Mouse (Mus musculus) hindbrain, embryonic 14.5 days (tissue): ENCODE results near the gene Tiprl. TPM values are rescaled to one million over a fixed set of nuclear protein-coding genes. Genes with fewer than 3 reads are reported as not detected.

Experiments
- ATAC-seq: fragments of 200-750 bp; cut with Nextera tagmentation; 2 replicates; pipeline ENCODE4 v1.8.0; 2017; ENCODE audit warnings: moderate number of reproducible peaks, mild to moderate bottlenecking, moderate TSS enrichment, moderate library complexity; ENCODE audit not compliant: low FRiP score
- DNase-seq: peaks from one replicate; pipeline ENCODE4 v3.0.0-alpha.2; 2015; ENCODE audit warnings: low spot score
- H3K27ac ChIP-seq: fragments of 300-500 bp; sonication (generic); 2 replicates; pipeline ENCODE4 v1.5.1; 2014; ENCODE audit warnings: mild to moderate bottlenecking, moderate library complexity
- H3K27me3 ChIP-seq: fragments of 300-500 bp; sonication (generic); 2 replicates; pipeline ENCODE4 v1.6.1; 2014; ENCODE audit warnings: mild to moderate bottlenecking, low read length, mixed read lengths; ENCODE audit not compliant: control insufficient read depth, insufficient read depth
- H3K36me3 ChIP-seq: fragments of 300-500 bp; sonication (generic); replicated peaks from 2 replicates; pipeline ENCODE4 v1.6.1; 2014; ENCODE audit not compliant: control insufficient read depth, insufficient read depth
- H3K4me1 ChIP-seq: fragments of 300-500 bp; sonication (generic); replicated peaks from 2 replicates; pipeline ENCODE4 v1.6.1; 2014; ENCODE audit warnings: antibody characterized with exemption, low read length, mixed read lengths; ENCODE audit not compliant: control insufficient read depth, insufficient read depth
- H3K4me2 ChIP-seq: fragments of 300-500 bp; sonication (generic); replicated peaks from 2 replicates; pipeline ENCODE4 v1.6.1; 2014; ENCODE audit warnings: mild to moderate bottlenecking, moderate library complexity
- H3K4me3 ChIP-seq: fragments of 300-500 bp; sonication (generic); replicated peaks from 2 replicates; pipeline ENCODE4 v1.5.1; 2014; ENCODE audit warnings: mild to moderate bottlenecking, low read length
- H3K9ac ChIP-seq: fragments of 300-500 bp; sonication (generic); 2 replicates; pipeline ENCODE4 v1.6.1; 2014
- H3K9me3 ChIP-seq: fragments of 300-500 bp; sonication (generic); 2 replicates; pipeline ENCODE4 v1.6.1; 2016; ENCODE audit warnings: low read length; ENCODE audit not compliant: control insufficient read depth
- WGBS: fragments of 180-500 bp; shearing (Covaris S2); extraction: QIAGEN DNeasy Blood & Tissue Kit; methylation state at CpG from one replicate; pipeline ENCODE4 v1.1.7; 2014; 5-methylcytosine and 5-hydroxymethylcytosine counted together
- polyA plus RNA-seq: library from polyadenylated mRNA; unstranded; fragments of >200 nt; fragmentation: Nextera tagmentation; extraction: Ambion mirVana; gene quantifications from 2 replicates; pipeline ENCODE4 v1.2.1, GENCODE M21; 2014

Gene Tiprl
- 136 and 138 TPM in 2 replicates for polyA plus RNA-seq

DNA sequence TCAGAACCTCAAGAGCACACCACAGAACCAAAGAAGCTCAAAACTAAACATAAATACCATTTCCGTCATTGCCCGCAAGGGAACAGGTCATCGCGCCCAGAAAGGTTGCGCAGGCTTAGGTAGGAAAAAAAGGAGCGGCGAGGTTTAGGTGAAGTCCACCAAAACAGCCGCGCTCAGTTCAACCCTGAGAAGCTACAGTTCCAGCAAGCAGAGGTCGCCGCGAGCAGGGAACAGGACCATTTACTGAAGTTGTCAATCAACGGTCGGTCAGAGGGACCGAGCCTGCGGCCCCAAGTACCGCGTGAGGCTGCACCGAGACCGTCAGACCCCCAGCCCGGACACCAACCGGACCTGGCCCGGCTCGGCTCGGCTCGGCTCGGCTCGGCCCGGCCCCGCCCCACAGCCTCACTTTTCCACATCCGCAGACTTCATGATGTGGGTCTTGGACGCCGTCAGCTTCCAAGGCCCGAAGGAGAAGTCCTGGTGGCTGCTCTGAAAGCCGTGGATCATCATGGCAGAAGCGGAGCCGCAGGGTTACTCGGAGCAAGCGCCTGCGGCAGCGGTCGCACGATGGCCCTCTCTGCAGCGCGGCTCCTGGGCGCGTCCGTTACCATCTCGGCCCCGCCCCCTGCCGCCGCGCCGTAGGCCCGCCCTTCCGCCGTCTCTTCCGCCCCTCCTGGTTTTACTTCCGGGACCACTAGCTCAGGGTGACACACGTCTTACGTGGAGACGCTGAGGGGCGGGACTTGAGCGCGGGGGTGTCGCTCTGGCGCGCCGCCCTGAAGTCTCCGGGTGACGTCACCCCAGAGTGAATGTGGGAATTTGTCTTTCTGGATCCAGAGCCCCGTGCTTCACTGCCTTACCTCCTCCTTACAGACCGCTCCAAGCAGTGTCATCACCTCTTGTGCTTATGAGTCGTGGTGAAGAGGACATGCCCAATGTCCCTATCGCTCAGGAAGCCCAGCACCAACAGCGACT is at the start of gene Tiprl:
Tiprl (minus strand) TSS at position 676 of the 978 bp plus-strand sequence.
- Histone ChIP-seq H3K9me3 (no peaks in the 10 kb centered on the region), H3K27ac (peak within 1 kb of the TSS; percentile 92), H3K4me3 (peak within 1 kb of the TSS; percentile 82)

DNA sequence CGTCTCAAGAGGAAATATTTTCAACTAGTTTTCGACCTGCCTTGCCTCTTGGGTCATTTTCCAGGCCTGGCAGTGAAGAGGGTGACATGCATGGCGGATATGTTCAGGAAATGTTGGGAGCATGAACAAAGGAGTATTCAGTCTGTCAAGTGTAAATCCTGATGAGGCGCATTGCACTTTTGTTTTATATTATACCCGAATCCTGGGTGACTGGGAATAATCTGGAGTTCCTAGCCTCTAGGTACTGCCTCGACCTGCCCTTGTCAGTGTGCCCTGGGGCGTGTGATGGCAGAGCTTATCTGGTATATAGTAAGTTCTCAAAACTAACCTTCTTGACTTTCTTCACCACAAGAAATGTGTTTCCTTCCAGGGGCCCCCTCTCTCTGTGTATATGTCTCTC is 47.3 kb upstream of the Tiprl start:
- Histone ChIP-seq H3K4me2 (peak overlapping the region; percentile 83), H3K4me3 (peak overlapping the region; percentile 84; the same call in 1 of the 2 replicates), H3K9ac (no peak overlapping the region; the same call in 1 of the 2 replicates), H3K9me3 (no peaks in the 10 kb centered on the region), H3K27me3 (no peaks in the 10 kb centered on the region), H3K36me3 (no peaks in the 10 kb centered on the region), H3K27ac (no peak overlapping the region), H3K4me1 (peaks cover 29% of the 10 kb centered on the region)
- ATAC-seq (no peak), DNase-seq (no peak)
- 63% methylated on average over 7 of the region's 7 CpGs for WGBS

More for the DNA sequence above, at the start of gene Tiprl:
- no peaks in the 10 kb centered on the region for H3K27me3 ChIP-seq
- DNase-seq = peak; percentile 96
- H3K4me2 ChIP-seq = peak within 1 kb of the TSS; percentile 84
- H3K36me3 ChIP-seq = no peaks in the 10 kb centered on the region
- WGBS = under 1% methylated on average over 74 of the region's 76 CpGs
- peak; percentile 99 for ATAC-seq
- peaks cover 19% of the 10 kb centered on the region; the same call in 1 of the 2 replicates for H3K4me1 ChIP-seq
- peak within 1 kb of the TSS; percentile 90 for H3K9ac ChIP-seq

DNA sequence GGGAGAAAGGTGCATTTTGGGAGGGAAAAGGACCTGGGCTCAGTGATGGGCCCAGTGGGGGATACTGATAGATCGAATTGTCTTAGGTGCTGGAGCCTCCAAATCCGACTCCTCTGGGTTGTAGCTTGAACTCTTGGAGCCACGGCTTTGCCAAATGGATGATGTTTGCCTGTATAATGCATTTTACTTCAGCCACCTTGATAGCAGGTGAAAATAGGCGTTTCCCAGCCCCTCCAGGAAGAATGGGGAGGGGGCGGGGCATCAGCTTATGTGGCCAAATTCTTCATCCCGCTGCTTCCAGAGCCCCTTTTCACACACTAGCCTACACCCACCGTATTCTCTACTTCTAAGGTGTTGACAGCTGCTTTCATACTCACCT is 46.2 kb upstream of the Tiprl start:
- H3K36me3 ChIP-seq = no peaks in the 10 kb centered on the region
- peak overlapping the region; percentile 84 for H3K4me3 ChIP-seq
- peaks cover 29% of the 10 kb centered on the region for H3K4me1 ChIP-seq
- H3K9ac ChIP-seq = peak overlapping the region; percentile 91
- ATAC-seq (no peak), DNase-seq (no peak)
- H3K9me3 ChIP-seq = no peaks in the 10 kb centered on the region
- no peaks in the 10 kb centered on the region for H3K27me3 ChIP-seq
- H3K27ac ChIP-seq = peak overlapping the region; percentile 90
- peak overlapping the region; percentile 83 for H3K4me2 ChIP-seq
- WGBS = 14% methylated on average over 7 of the region's 7 CpGs

DNA sequence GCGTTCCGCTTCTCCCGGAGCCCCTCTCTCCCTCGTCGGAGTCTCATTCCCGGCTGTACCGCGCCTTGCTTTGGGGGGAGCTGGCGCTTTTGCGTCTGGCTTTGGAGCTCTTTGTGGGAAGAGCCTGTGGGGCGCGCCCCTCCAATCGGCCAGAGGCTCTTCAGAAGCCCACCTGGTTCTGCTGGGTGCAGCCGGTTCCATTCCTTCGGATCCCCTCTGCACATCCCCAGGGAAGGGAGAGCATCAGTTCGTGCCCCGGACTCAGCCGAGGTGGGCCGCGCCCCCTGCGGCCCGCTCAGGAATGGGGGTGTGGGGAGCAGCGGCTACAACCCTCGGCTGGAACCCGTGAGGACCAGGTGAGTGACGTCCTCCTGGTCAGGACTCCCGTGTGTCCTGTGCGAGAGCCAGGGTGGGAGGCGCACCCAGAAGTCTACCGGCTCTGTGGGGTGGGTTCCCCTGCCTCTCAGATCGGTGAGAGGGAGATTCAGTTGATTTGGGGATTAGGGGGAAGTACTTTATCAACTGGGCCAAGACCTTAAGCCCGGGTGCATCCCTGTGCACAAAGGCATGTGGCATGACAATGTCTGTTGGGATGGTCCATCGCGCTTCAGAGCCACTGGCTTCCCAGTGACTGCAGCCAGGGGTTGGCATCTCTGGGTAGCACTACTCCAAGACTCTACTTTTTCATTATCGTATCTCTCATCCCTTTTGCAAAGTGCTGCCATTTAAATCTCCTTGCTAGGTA is 45.6 kb upstream of the Tiprl start:
- Histone ChIP-seq H3K9me3 (no peaks in the 10 kb centered on the region), H3K9ac (peak overlapping the region; percentile 91), H3K4me2 (peak overlapping the region; percentile 83), H3K27me3 (no peaks in the 10 kb centered on the region), H3K4me3 (peak overlapping the region; percentile 84), H3K36me3 (no peaks in the 10 kb centered on the region), H3K4me1 (peaks cover 29% of the 10 kb centered on the region), H3K27ac (peak overlapping the region; percentile 90)
- ATAC-seq = peak; percentile 66
- DNase-seq = peak; percentile 60
- under 1% methylated on average over 35 of the region's 35 CpGs for WGBS

DNA sequence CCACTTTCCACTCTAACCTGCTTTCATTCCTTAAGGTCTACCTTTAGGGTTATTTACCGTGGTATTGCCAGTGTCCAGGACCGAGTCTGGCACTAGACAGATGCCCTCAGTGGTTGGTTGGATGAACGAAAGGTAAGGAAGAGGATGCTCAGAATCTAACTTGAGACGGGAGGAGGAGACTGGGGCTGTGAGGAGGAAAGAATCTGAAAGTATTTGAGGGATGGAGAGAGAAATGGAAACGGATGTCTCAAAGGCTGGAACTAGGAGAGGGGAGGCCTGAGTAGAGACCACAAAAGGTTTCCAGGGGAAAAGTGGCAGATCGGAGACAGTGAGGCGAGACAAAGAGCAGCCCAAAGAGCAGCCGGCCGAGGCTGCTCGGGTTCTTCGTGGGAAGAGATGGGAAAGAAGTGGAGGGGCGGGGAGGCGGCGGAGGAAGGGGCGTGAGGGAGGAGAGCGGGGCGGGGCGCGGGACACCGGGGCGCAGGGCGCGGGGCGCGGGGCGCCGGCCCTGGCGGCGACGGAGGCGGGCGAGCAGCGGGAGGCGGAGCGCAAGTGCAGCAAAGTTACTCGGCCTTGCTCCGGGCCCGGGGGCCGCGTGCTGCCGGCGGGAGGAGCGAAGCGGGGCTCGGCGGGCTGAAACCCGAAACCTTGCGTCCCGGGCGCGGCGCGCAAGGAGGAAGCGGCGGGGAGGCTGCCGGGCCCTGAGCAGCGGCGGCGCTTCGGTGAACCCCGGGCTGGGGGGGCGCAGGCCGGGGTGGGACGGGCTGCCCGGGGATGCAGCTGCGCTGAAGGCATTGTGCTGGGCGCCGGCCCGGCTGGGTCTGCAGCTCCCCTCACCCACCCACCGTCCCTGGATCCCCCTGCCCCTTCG is 44.8 kb upstream of the Tiprl start:
- 1% methylated on average over 43 of the region's 71 CpGs for WGBS
- H3K4me1 ChIP-seq = peaks cover 29% of the 10 kb centered on the region
- peak; percentile 85 for ATAC-seq
- peak overlapping the region; percentile 83 for H3K4me2 ChIP-seq
- no peaks in the 10 kb centered on the region for H3K9me3 ChIP-seq
- no peaks in the 10 kb centered on the region for H3K27me3 ChIP-seq
- peak overlapping the region; percentile 91 for H3K9ac ChIP-seq
- DNase-seq = peak; percentile 69
- H3K36me3 ChIP-seq = no peaks in the 10 kb centered on the region
- peak overlapping the region; percentile 84 for H3K4me3 ChIP-seq
- H3K27ac ChIP-seq = peak overlapping the region; percentile 90

DNA sequence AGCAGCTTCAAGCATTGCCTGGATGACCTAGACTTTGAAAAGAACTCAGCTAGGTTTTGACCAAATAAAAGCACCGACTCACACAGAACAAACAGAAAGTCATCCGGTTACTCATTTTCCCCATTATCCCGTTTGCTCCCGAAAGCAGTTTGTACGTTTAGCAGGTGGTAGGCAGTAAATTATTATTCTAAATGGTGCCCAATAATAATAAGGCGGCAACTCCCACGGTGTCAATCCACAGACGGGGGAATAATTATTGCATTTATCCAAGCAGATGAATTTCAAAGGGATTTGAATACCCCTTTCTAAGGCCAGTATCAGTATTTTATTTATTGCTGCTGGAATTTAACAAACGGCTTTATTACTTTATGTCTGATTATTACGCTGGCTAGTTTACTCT is 43.9 kb upstream of the Tiprl start:
- ATAC-seq (no peak), DNase-seq (no peak)
- 33% methylated on average over 10 of the region's 10 CpGs for WGBS
- Histone ChIP-seq H3K4me3 (peak overlapping the region; percentile 84), H3K9me3 (no peaks in the 10 kb centered on the region), H3K27ac (peak overlapping the region; percentile 90), H3K36me3 (no peaks in the 10 kb centered on the region), H3K4me2 (peak overlapping the region; percentile 83), H3K4me1 (peaks cover 29% of the 10 kb centered on the region), H3K27me3 (no peaks in the 10 kb centered on the region), H3K9ac (peak overlapping the region; percentile 91)

DNA sequence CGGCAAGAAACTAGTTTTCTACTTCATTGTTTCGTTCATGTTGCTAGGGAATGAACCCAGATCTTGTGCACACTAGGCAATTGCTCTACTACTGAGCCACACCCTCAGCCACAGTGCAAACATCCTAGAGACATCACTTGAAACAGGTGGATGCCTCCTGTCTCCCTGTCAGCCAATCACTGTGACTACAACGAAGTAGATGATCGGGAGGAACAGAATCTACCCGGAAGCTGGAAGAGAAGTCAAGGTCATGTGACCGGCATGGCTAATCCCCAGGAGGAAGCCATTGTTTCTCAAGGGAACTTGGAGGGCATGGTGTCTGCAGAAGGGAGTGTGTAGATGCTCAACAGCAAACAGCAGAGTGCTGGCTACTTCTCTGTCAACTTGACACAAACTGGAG is 38.1 kb upstream of the Tiprl start:
- DNase-seq = no peak
- Histone ChIP-seq H3K27me3 (no peaks in the 10 kb centered on the region), H3K4me2 (no peak overlapping the region), H3K27ac (no peak overlapping the region), H3K4me3 (no peak overlapping the region), H3K9ac (no peak overlapping the region), H3K4me1 (peaks cover under 1% of the 10 kb centered on the region), H3K36me3 (no peaks in the 10 kb centered on the region), H3K9me3 (no peaks in the 10 kb centered on the region)
- no peak for ATAC-seq
- WGBS = 85% methylated on average over 6 of the region's 6 CpGs

DNA sequence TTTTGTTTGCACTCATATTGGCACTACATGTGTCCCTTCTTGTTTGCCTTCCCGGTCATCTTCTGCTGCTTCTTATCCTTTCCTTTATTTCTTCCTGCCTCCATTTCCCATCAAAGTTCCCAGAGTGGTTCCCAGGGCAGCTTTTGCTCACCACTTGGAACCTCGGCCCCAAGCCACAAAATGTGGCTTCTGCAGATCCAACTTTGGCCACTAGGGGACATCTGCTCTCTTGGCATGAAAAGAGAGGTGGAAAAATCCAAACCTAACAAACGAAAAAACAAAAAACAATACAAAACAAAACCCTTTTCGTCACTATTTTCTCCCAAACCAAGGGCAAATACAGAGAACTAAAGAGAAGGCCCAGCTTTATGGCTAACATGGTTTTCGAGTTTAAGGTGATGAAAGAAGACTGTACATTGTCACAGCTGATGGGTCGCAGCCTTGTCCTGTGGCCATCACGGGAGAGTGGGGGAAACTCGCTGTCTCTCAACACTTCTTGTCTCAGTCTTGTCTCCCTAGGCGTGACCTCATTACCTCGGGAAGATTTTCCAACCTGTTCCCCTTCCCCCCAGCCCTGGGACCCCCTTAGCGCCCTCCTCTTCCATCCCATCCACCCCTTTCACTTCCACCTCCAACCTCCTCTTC is 15.4 kb upstream of the Tiprl start:
- peak; percentile 71 for DNase-seq
- no peak overlapping the region for H3K9ac ChIP-seq
- no peak overlapping the region for H3K4me2 ChIP-seq
- H3K27me3 ChIP-seq = no peaks in the 10 kb centered on the region
- 52% methylated on average over 11 of the region's 11 CpGs for whole genome bisulfite sequencing
- no peak overlapping the region for H3K4me3 ChIP-seq
- no peaks in the 10 kb centered on the region for H3K36me3 ChIP-seq
- no peak overlapping the region for H3K27ac ChIP-seq
- no peaks in the 10 kb centered on the region for H3K9me3 ChIP-seq
- H3K4me1 ChIP-seq = no peaks in the 10 kb centered on the region
- ATAC-seq = no peak
